Mouse (Mus musculus) NIH3T3 (cell line): ENCODE measurements at regions not wholly inside any gene's neighbourhood (a gene's known extent, or its start where the extent isn't known, plus 50 kb on each side); places are given as distances from the start of the nearest gene placed in this dataset.

Experiments used
- DNase-seq: peaks from one replicate; pipeline ENCODE4 v3.0.0-alpha.2; 2012; ENCODE audit warnings: low read depth

GRCm38 (mm10) chr2:3941496-3941895 is 76.0 kb upstream of the Frmd4a start:
- DNase-seq: no peak

GRCm38 (mm10) chr2:3947432-3947831 is 70.1 kb upstream of the Frmd4a start:
- DNase-seq: no peak

DNA sequence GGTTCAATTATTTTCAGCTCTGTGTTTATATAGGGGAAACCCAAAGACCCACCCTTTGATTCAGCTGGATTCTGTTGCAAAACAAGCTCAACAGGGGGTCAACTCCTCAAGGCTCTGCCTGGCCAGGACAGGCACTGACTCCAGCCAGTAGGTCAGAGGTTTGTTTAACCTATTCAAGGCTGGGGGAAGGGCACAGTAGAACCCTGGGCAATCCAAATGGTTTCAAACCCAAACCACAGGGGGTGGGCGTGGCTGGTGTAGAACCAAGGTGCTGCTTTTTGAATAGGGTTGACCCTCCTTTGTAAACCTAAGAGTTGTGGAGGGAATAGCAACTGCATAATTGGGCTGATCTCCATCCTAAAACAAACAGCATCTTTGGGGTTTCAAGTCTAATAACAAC is 69.2 kb upstream of the Frmd4a start:
- no peak for DNase-seq

- no peak for DNase-seq
Measured at GRCm38 (mm10) chr2:3957491-3957890, 60.0 kb upstream of the Frmd4a start.

DNA sequence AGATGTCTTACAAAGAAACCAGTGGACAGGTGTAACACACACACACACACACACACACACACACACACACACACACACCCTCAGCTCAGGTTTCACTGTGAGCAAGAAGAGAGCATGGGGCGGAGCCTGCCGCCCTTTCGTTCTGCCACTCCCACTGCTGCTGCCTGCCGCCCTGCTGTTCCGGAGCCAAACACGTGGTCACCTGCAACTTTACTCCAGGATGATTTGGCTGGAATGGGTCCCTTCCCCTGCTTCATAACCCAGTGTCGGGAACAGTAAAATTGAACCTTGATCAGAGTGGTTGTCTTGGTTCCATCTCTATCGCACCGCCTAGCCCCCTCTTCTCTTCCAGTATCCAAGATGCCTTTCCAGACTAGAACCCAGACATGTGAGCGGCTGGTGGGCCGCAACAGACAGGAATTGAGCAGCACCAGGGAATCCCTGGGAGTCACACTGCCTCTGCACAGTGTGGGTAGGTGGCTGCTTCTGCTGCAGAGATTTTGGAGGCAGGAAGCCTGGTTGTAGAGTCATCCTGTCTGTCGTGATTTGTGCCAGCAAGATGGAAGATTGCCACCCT is 59.4 kb upstream of the Frmd4a start:
- DNase-seq: no peak

DNA sequence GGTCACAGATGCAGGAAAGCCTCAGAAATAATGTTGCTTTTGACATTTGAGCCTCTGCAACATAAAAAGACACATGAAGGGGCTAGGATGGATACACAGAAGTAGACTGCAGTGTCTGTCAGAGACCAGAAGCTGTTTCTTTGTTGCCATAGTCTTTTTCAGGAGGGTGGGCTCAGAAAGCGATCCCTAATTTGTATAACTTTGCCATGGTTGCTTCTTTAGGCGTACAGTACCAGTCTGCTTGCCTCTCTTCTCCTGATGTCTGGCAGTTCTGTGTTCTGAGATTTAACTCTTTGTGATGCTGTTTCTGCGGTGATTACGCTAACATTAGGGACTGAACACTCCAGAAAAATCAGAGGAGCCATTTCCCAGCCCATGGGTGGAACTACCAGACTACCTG is 58.8 kb upstream of the Frmd4a start:
- DNase-seq: no peak

DNA sequence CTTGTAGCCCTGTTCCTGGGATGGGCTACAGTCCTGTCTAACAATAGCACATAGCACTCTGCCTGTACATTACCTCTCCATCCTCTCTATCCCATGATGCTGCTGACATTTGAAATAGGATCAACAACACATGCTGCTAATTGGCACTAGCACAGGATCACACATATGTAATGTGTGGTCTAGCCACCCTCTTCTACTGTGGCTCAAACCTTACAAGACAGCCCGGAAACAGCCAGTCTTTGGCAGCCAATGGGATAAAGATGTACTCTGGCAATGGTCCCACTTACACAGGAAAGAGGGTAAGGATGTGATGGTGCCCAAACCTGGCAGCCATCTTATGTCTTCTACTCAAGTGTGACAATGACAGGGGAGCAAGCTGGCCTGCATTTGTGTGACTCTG is 58.3 kb upstream of the Frmd4a start:
- DNase-seq: no peak

DNA sequence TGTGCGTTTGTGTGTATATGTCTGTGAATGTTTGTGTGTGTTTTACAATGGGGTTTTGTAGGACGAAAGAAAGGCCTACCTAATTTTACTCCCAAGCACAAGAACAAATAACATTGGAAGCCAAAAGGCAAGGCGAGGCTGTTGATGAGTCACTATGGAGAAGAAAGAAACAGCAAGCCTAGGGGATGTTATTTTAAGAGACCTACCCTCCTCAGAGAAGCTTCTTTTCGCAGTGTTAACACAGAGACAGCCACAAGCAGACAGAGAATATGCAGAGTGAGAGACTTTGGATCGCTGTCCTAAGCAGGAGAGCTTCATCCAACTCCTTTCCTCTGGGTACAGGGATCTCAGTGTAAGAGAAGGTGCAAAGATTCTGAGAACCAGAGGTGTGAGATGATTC is 57.3 kb upstream of the Frmd4a start:
- DNase-seq: no peak

DNA sequence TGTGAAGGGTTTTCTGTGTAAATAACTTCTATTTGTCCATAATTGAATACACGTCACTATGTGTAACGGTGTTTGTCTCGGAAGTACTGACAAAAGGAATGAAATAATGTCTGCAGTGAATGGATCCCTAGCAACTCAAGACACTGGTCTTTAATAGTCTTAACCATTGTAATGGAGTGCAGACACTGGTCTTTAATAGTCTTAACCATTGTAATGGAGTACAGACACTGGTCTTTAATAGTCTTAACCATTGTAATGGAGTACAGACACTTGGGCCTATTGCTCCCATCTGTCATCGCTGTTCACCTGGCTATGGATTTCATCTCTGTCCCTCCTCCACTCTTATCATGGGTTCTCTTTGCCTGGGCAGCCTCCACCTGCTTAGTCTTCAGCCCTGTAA is 53.2 kb upstream of the Frmd4a start:
- DNase-seq: peak; percentile 60
